Mouse (Mus musculus) heart, embryonic 10.5 days (tissue): ENCODE results near the gene Tmbim7. TPM values are rescaled to one million over a fixed set of nuclear protein-coding genes. Genes with fewer than 3 reads are reported as not detected.

ENCODE experiments used
- microRNA-seq: library from miRNA; unstranded; fragments of <30 nt; microRNA quantifications from one replicate; pipeline ENCODE4, GENCODE M21; 2017
- polyA plus RNA-seq: library from polyadenylated mRNA; unstranded; fragments of >200 nt; fragmentation: Nextera tagmentation; extraction: Ambion mirVana; gene quantifications from 2 replicates; pipeline ENCODE4 v1.2.1, GENCODE M21; 2016

The Tmbim7 gene
- polyA plus RNA-seq, 1 experiment from 2014 or later, result not detected

Small RNAs within 50 kb of the gene (microRNA-seq; reads per million reads assigned to microRNA genes)
- gene Gm22926, result not detected
- not detected for gene Gm26238

Other genes starting within 250 kb of the Tmbim7 start
- 15.8 and 19.3 TPM in 2 replicates for gene Fam133b, start 107.3 kb upstream of the Tmbim7 start, polyA plus RNA-seq
- gene 1700109H08Rik, start 79.6 kb upstream of the Tmbim7 start, polyA plus RNA-seq, result 2.7 and 3.8 TPM in 2 replicates
- gene Pex1, start 55.1 kb upstream of the Tmbim7 start, polyA plus RNA-seq, result 11.5 and 13.9 TPM in 2 replicates
- gene Rbm48, start 54.6 kb upstream of the Tmbim7 start, polyA plus RNA-seq, result 10.9 and 11.4 TPM in 2 replicates
- gene Gatad1, start 6.0 kb downstream of the Tmbim7 start, polyA plus RNA-seq, result 63.0 and 68.9 TPM in 2 replicates
- gene Ankib1, start 151.7 kb downstream of the Tmbim7 start, polyA plus RNA-seq, result 8.3 and 9.1 TPM in 2 replicates
- gene Krit1, start 152.0 kb downstream of the Tmbim7 start, polyA plus RNA-seq, result 44.2 and 45.1 TPM in 2 replicates
- 0.11 and 0.34 TPM in 2 replicates for gene Lrrd1, start 194.0 kb downstream of the Tmbim7 start, polyA plus RNA-seq
- gene Mterf1a, start 242.8 kb downstream of the Tmbim7 start, polyA plus RNA-seq, result 6.2 and 7.5 TPM in 2 replicates